Mouse (Mus musculus) spleen, adult 2 months (tissue): ENCODE results near the gene Numa1.

ENCODE experiments used
- CTCF ChIP-seq: fragments of 200-500 bp; IDR thresholded peaks from 2 replicates; pipeline ENCODE4 v1.5.1; 2011; ENCODE audit warnings: mild to moderate bottlenecking, inconsistent platforms; ENCODE audit not compliant: insufficient read depth, insufficient read length, insufficient replicate concordance; ENCODE audit errors: extremely low read depth
- POLR2A ChIP-seq: fragments of 200-500 bp; IDR thresholded peaks from 2 replicates; pipeline ENCODE4 v1.6.1; 2011; ENCODE audit warnings: low read depth, low read length, inconsistent platforms

DNA sequence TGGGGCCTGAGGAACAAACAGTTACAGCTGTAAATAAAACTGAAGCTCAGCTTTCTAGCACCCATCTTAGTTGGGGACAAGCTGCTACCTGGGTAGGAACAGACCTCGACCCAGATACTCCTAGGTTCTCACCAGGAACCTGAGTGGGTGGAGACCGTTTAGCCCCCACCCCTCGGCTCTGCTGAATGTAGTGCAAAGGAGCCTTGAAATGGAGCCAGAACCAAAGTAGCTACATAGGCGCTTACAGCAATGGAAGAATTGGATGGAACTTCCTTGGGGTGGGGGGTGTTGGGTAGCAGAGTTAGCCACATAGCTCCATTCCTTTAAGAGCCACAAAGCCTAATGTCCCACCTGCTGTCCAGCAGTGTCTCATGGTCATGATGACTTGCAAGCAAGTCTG lies 83.0 kb downstream of the Numa1 start:
- TF ChIP-seq CTCF = no peak
- TF ChIP-seq POLR2A = no peak
